8 mouse cellular contexts compared by ENCODE assay signal in the genomic region with DNA sequence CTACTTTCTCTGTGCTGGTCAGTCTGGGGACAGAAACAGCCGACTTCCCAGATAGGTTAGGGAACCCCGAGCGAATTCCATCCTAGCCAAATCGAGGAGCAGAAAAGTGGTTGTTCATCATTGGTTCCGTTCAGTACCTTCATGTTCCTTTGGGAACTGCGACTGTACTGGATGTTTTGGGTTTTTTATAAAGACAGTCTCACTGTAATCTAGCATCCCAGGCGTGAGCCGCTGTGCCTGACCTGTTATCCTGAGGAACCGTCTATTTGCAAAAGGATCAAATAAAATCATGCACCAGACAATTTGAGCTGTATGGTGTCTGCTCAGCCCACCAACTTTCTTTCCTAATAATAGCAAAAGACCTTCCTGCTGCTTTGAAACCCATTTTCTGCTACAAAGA. TPM values are rescaled to one million over a fixed set of nuclear protein-coding genes. Genes with fewer than 3 reads are reported as not detected.
DNase-seq lines count a peak whose midpoint lies in the region; ATAC-seq lines count a peak whose summit lies in the region.

No protein-coding gene starts in this region.

- no peak for DNase-seq in kidney, adult 18-20 months
- peak; percentile 33 for DNase-seq in c-Kit-positive CD71-positive TER-119-negative erythroid progenitor cells, embryonic 14.5 days (ENCODE audit: low read depth)
- no peak for DNase-seq in gastrocnemius, postnatal 14 days
- no peak for DNase-seq in left cerebral cortex, adult 11 months (ENCODE audit: low spot score)
- no peak for DNase-seq in spleen, adult 12 weeks (ENCODE audit: low spot score)

- ATAC-seq in kidney, embryonic 14.5 days (ENCODE audit: low FRiP score, low TSS enrichment): no peak
- no peak for ATAC-seq in hindbrain, embryonic 16.5 days
- no peak for ATAC-seq in midbrain, embryonic 15.5 days (replicated peaks)

- H3K36me3 ChIP-seq in kidney, embryonic 14.5 days (ENCODE audit: control insufficient read depth, insufficient read depth, low read length): no peaks in the 10 kb centered on the region
- H3K36me3 ChIP-seq in hindbrain, embryonic 16.5 days (ENCODE audit: control insufficient read depth, insufficient read depth, low read length): no peaks in the 10 kb centered on the region
- no peaks in the 10 kb centered on the region for H3K36me3 ChIP-seq in midbrain, embryonic 15.5 days (replicated peaks)

- H3K4me2 ChIP-seq in kidney, embryonic 14.5 days (replicated peaks; ENCODE audit: low read depth, low read length): peak overlapping the region; percentile 89
- peak overlapping the region; percentile 71 for H3K4me2 ChIP-seq in hindbrain, embryonic 16.5 days (ENCODE audit: low read length)
- H3K4me2 ChIP-seq in midbrain, embryonic 15.5 days: peak overlapping the region; percentile 87

- WGBS in kidney, embryonic 14.5 days: under 1% methylated on average over 9 of the region's 9 CpGs
- 0% methylated on average over 9 of the region's 9 CpGs for WGBS in hindbrain, embryonic 16.5 days
- WGBS in midbrain, embryonic 15.5 days: 2% methylated on average over 9 of the region's 9 CpGs

- H3K4me3 ChIP-seq in kidney, embryonic 14.5 days (ENCODE audit: low read length): peak overlapping the region; percentile 95
- H3K4me3 ChIP-seq in hindbrain, embryonic 16.5 days (ENCODE audit: low read length): peak overlapping the region; percentile 68
- peak overlapping the region; percentile 79 for H3K4me3 ChIP-seq in midbrain, embryonic 15.5 days

- H3K9me3 ChIP-seq in kidney, embryonic 14.5 days (ENCODE audit: control insufficient read depth, low read length): no peaks in the 10 kb centered on the region
- no peaks in the 10 kb centered on the region for H3K9me3 ChIP-seq in hindbrain, embryonic 16.5 days (ENCODE audit: control insufficient read depth, low read length)
- H3K9me3 ChIP-seq in midbrain, embryonic 15.5 days: no peaks in the 10 kb centered on the region

- intact Hi-C loops in gastrocnemius, postnatal 14 days (cut with DNase I; ENCODE audit: low total_unique reads): no loop called here

- peak overlapping the region; percentile 99 for H3K9ac ChIP-seq in kidney, embryonic 14.5 days (ENCODE audit: low read depth, low read length)
- H3K9ac ChIP-seq in hindbrain, embryonic 16.5 days (ENCODE audit: low read depth, low read length): peak overlapping the region; percentile 98
- peak overlapping the region; percentile 94 for H3K9ac ChIP-seq in midbrain, embryonic 15.5 days

- H3K4me1 ChIP-seq in kidney, embryonic 14.5 days (ENCODE audit: control insufficient read depth, insufficient read depth, low read length): 0 out of 2 replicates have a peak, but pooled peaks cover 8% of the 10 kb centered on the region
- peaks cover 17% of the 10 kb centered on the region for H3K4me1 ChIP-seq in hindbrain, embryonic 16.5 days (ENCODE audit: control insufficient read depth, insufficient read depth, low read depth, low read length)
- H3K4me1 ChIP-seq in midbrain, embryonic 15.5 days: peaks cover 21% of the 10 kb centered on the region

- peak overlapping the region; percentile 93 for H3K27ac ChIP-seq in kidney, embryonic 14.5 days (ENCODE audit: low read depth, low read length)
- peak overlapping the region; percentile 98 for H3K27ac ChIP-seq in hindbrain, embryonic 16.5 days (ENCODE audit: low read depth, low read length)
- H3K27ac ChIP-seq in midbrain, embryonic 15.5 days: peak overlapping the region; percentile 97

- no peaks in the 10 kb centered on the region for H3K27me3 ChIP-seq in kidney, embryonic 14.5 days (ENCODE audit: control insufficient read depth, insufficient read depth, low read length)
- no peaks in the 10 kb centered on the region for H3K27me3 ChIP-seq in hindbrain, embryonic 16.5 days (replicated peaks; ENCODE audit: control insufficient read depth, insufficient read depth, low read length)
- no peaks in the 10 kb centered on the region for H3K27me3 ChIP-seq in midbrain, embryonic 15.5 days (replicated peaks)

RNA-seq across cellular contexts. Expression of a gene that starts 0.4 kb away (rescaled TPM):
- polyA plus RNA-seq in kidney, embryonic 14.5 days (2014; fragmentation: Nextera tagmentation; extraction: Ambion mirVana): 160 and 203 TPM in 2 replicates
- polyA plus RNA-seq in hindbrain, embryonic 16.5 days (2015; fragmentation: Nextera tagmentation; extraction: Ambion mirVana): 60.1 and 135 TPM in 2 replicates
- polyA plus RNA-seq in midbrain, embryonic 15.5 days (2015; fragmentation: Nextera tagmentation; extraction: Ambion mirVana): 179 and 182 TPM in 2 replicates
- 100 to 1,000 TPM; 109 to 116 TPM for total RNA-seq in gastrocnemius, postnatal 14 days (2021)

RNA-seq across cellular contexts. Expression of a gene that starts 0.5 kb away (rescaled TPM):
- 12.3 and 15.1 TPM in 2 replicates for polyA plus RNA-seq in kidney, embryonic 14.5 days (2014; fragmentation: Nextera tagmentation; extraction: Ambion mirVana)
- polyA plus RNA-seq in hindbrain, embryonic 16.5 days (2015; fragmentation: Nextera tagmentation; extraction: Ambion mirVana): 8.3 and 10.8 TPM in 2 replicates
- 8.0 and 8.6 TPM in 2 replicates for polyA plus RNA-seq in midbrain, embryonic 15.5 days (2015; fragmentation: Nextera tagmentation; extraction: Ambion mirVana)
- total RNA-seq in gastrocnemius, postnatal 14 days (2021): 1 to 10 TPM; 2.7 to 3.0 TPM
